Mouse (Mus musculus): ENCODE data around the gene Sesn3.

DNA sequence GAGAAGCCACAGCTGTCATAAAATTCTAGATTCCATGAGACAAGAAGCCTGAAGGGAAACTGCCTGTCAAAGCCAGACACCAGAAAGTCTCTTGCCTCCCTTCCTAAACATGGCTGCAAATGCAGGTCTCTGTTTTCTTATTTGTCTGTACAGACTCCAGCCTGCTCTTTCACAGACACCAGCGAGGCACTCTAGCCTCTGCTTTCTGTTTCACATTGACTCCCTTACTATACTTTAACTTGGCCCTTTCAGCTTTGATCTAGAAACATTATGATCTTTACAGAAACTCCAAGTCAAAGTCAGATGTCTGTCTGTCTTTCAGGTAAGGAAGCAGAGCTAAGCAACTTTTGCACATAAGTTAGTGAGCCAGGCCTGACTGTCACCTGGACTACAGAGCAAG lies 77.5 kb downstream of the Sesn3 start:
- TF ChIP-seq TBP (IDR thresholded peaks at IDR 0.05; ENCODE audit: low read depth, low read length) (no peak), ELF1 (IDR thresholded peaks at IDR 0.05; ENCODE audit: low read depth, low read length) (no peak), POLR2A (IDR thresholded peaks at IDR 0.05; ENCODE audit: control insufficient read depth in 1 of 2, insufficient read depth in 1 of 2, low read depth in 1 of 2, low read length in 2 of 2, poor library complexity in 1 of 2) (no peak), CTCF (IDR thresholded peaks at IDR 0.05 in 2 of 3, conservative IDR thresholded peaks at IDR 0.05 in 1 of 3; ENCODE audit: control insufficient read depth in 1 of 3, insufficient read depth in 1 of 3, low read depth in 2 of 3, low read length in 3 of 3, poor library complexity in 1 of 3, severe bottlenecking in 1 of 3) (no peak), ZMIZ1 (IDR thresholded peaks at IDR 0.05; ENCODE audit: low read depth, low read length) (no peak), EP300 (IDR thresholded peaks at IDR 0.05; ENCODE audit: low read depth in 1 of 2, low read length in 2 of 2) (no peak), ZC3H11A (IDR thresholded peaks at IDR 0.05; ENCODE audit: low read depth, low read length) (no peak), KAT2A (conservative IDR thresholded peaks at IDR 0.05; ENCODE audit: low read depth, low read length) (no peak), USF1 (IDR thresholded peaks at IDR 0.05; ENCODE audit: low read depth, low read length) (no peak), MAX (IDR thresholded peaks at IDR 0.05; ENCODE audit: low read length) (no peak)

Data from MEL (cell line).